Mouse (Mus musculus): ENCODE data around the gene Adamtsl1.

The Adamtsl1 gene

DNA sequence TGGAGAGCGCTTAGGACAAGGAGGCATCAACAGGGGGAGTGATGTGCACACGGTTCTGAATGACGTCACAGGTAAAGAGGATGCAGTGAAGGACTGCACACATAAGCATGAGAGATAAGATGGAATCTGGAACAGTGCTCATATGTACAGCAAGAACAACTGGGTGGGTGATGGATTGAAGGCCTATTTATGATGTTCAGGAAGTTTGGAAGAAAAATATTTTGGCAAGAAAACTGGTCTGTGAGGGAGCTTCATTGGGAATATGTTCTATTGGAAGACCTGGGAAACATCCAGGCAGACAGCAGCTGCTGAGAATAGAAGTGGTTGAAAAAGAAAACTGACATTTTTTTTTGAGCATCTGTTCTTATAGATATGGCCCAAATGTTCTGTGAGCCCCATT, 300.4 kb downstream of the Adamtsl1 start:
- H3K36me3 ChIP-seq (ENCODE audit: control insufficient read depth, insufficient read depth, low read length, poor library complexity, severe bottlenecking), result no peaks in the 10 kb centered on the region
- DNase-seq (ENCODE audit: low read depth, low spot score), result no peak
- H3K27me3 ChIP-seq (ENCODE audit: control insufficient read depth, insufficient read depth, low read length, poor library complexity, severe bottlenecking), result no peaks in the 10 kb centered on the region

DNA sequence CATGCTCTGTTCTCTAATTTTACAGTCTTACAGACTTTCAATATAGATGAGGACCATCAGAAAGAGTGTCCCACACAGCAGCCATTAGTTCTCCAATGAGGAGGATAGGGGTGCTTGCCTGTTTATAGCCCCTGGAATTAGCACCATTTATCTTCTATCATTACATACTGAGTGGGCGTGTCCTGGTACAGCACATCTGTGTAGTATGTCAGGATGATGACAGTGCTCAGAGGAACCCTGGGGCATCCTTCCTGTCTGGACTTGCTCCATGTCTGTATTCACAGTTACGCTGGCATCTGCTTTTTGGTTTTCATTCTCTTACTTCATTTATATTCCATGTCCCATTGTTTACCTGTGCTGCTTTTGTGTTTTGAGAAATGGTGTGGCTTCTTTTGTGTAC, 304.5 kb downstream of the Adamtsl1 start:
- Histone ChIP-seq H3K36me3 (ENCODE audit: control insufficient read depth, insufficient read depth, low read length, poor library complexity, severe bottlenecking) (no peaks in the 10 kb centered on the region), H3K27me3 (ENCODE audit: control insufficient read depth, insufficient read depth, low read length, poor library complexity, severe bottlenecking) (no peaks in the 10 kb centered on the region)
- DNase-seq (ENCODE audit: low read depth, low spot score), result no peak

DNA sequence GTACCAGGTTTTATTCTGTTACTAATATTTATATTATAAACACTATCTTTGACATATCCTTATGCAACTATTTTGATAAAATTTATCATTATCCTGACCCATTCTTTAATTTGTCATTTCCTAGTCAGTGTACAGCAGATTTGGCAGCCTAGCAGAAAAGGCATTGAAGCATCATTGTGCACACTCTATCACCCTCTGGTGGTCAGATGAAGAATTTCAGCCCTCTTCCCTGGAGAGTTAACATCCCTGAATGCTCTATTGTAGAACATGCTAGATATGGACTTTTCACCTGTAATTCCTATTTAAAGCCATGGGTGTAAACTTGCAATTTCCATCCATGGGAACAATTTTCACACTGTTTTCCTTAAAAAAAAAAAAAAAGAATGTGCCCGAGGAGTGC, 305.2 kb downstream of the Adamtsl1 start:
- H3K27me3 ChIP-seq (ENCODE audit: control insufficient read depth, insufficient read depth, low read length, poor library complexity, severe bottlenecking), result no peaks in the 10 kb centered on the region
- peak; percentile 1 for DNase-seq (ENCODE audit: low read depth, low spot score)
- no peaks in the 10 kb centered on the region for H3K36me3 ChIP-seq (ENCODE audit: control insufficient read depth, insufficient read depth, low read length, poor library complexity, severe bottlenecking)

DNA sequence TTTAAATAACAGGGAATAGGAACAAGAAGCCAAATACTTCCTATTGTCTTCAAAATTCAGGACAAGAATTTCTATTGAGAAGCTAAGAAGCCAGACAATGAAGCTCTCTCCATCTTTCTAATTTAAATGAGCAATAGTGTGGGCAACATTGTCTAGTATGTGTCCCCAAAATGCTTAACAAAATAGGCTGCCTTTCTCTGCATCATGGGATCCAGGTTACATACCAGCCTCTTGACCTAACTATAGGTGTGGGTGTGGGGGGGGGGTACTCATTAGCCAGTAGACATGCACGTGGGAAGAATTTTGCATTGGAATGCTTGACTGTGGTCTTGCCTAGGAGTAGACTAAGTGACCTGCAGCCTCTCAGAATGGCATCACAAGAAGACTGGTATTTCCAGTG, 305.9 kb downstream of the Adamtsl1 start:
- H3K27me3 ChIP-seq (ENCODE audit: control insufficient read depth, insufficient read depth, low read length, poor library complexity, severe bottlenecking), result no peaks in the 10 kb centered on the region
- H3K36me3 ChIP-seq (ENCODE audit: control insufficient read depth, insufficient read depth, low read length, poor library complexity, severe bottlenecking), result no peaks in the 10 kb centered on the region
- DNase-seq (ENCODE audit: low read depth, low spot score), result no peak

DNA sequence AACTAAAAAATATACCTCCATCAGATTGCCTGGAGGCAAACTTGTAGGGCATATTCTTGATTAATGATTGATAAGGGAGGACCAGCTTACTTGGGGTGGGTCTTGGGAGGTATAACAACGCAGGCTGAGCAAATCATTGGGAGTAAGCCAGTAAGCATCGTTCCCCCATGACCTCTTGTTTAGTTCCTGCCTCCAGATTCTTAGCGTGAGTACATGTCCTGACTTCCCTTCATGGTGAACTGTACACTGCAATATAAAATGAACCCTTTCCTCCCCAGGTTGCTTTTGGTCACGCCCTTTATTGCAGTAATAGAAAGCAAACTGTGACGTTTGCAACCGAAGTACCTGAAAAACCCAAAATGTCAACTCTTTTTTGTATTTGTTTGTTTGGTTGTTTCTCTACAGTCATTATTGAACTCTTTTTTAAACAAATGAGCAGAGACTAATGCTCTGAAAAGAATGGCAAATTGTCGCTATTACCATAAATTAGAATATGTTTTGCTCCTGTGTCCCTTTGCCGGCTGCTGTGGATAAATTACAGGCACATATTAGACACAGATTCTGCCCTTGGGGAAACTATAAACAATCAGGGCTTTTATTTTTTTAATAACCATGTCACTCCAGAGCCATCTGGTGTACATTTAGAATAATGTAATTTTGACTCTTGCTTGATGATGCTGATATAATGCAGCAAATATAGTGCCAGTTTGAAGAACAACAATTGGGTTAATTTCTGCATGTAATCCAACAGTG, 310.2 kb downstream of the Adamtsl1 start:
- no peak for DNase-seq (ENCODE audit: low read depth, low spot score)
- Histone ChIP-seq H3K27me3 (ENCODE audit: control insufficient read depth, insufficient read depth, low read length, poor library complexity, severe bottlenecking) (no peaks in the 10 kb centered on the region), H3K36me3 (ENCODE audit: control insufficient read depth, insufficient read depth, low read length, poor library complexity, severe bottlenecking) (no peaks in the 10 kb centered on the region)

DNA sequence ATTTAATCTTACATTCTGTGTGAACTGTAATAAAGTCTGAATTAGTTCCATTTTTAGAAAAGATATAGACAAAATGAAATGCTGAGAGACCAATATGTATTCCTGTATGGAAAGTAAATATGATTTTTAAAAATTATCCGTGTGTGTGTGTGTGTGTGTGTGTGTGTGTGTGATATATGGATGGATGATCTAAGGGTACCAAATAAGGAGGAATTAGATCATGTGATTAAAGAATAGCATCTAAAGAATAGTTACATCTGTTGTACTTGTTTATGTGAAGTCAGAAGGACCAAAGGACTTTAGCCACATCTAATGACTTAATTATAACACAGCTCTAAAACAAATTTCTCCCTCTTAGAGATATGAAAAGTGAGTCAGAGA, 310.7 kb downstream of the Adamtsl1 start:
- Histone ChIP-seq H3K27me3 (ENCODE audit: control insufficient read depth, insufficient read depth, low read length, poor library complexity, severe bottlenecking) (no peaks in the 10 kb centered on the region), H3K36me3 (ENCODE audit: control insufficient read depth, insufficient read depth, low read length, poor library complexity, severe bottlenecking) (no peaks in the 10 kb centered on the region)
- DNase-seq (ENCODE audit: low read depth, low spot score), result no peak

DNA sequence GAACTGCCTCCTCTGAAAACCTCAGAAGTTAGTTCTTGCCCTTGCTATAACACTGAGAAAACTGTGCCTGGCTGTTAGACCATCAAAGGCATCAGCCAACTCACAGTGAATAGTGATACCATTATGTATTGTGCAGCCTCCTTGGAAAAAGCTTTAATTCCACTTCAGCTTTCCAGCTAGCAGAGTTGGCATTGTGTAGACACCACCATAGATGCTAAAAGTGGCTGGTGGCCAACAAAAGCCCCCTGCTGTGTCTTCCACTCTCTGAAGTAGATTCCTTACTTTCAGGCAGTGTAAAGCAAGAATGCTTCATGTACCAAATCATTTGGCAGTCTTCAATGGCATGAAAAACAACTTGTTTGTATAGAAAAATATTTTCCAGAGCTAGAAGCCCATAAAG, 323.1 kb downstream of the Adamtsl1 start:
- Histone ChIP-seq H3K36me3 (ENCODE audit: control insufficient read depth, insufficient read depth, low read length, poor library complexity, severe bottlenecking) (no peaks in the 10 kb centered on the region), H3K27me3 (ENCODE audit: control insufficient read depth, insufficient read depth, low read length, poor library complexity, severe bottlenecking) (no peaks in the 10 kb centered on the region)
- DNase-seq (ENCODE audit: low read depth, low spot score), result no peak

DNA sequence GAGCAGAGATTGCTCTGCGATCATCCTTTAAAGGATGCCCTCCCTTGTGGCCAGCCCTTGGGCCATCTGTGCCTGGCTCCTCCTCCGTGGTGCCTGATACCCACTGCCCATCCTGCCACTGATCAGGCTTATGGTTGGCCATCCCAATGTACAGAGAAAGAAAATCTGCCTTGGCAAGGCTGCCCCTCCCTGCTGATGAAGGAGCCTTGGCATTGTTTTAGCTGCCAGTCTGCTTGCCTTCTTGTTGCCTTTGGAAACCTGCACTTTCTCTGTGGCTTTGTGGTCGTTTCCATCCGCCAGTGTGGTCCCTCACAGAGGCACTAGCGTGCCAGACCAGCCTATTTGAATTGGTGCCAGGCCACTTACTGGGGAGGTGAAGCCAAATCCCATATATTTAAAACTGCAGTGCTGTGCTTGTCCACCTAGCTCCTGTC, 323.6 kb downstream of the Adamtsl1 start:
- Histone ChIP-seq H3K36me3 (ENCODE audit: control insufficient read depth, insufficient read depth, low read length, poor library complexity, severe bottlenecking) (no peaks in the 10 kb centered on the region), H3K27me3 (ENCODE audit: control insufficient read depth, insufficient read depth, low read length, poor library complexity, severe bottlenecking) (no peaks in the 10 kb centered on the region)
- no peak for DNase-seq (ENCODE audit: low read depth, low spot score)

DNA sequence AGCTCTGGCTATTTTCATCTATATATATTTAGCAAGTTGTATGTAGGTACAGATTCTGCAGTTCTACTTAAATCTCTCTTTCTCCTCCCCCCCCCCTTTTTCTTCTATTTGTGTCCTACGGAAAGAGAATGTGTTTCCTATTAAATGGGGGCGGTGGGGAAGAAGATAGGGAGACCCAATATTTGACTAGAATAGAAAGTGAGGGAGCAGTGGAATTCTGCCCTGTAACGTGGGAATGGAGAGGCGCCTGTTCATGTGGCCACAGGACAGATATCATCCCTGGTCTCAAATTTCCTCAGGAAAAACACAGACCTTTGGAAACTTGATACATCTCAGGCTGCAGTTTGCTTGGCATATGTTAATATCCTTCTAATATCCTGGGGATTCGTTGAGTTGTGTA, 324.1 kb downstream of the Adamtsl1 start:
- H3K27me3 ChIP-seq (ENCODE audit: control insufficient read depth, insufficient read depth, low read length, poor library complexity, severe bottlenecking), result no peaks in the 10 kb centered on the region
- DNase-seq (ENCODE audit: low read depth, low spot score), result no peak
- no peaks in the 10 kb centered on the region for H3K36me3 ChIP-seq (ENCODE audit: control insufficient read depth, insufficient read depth, low read length, poor library complexity, severe bottlenecking)

DNA sequence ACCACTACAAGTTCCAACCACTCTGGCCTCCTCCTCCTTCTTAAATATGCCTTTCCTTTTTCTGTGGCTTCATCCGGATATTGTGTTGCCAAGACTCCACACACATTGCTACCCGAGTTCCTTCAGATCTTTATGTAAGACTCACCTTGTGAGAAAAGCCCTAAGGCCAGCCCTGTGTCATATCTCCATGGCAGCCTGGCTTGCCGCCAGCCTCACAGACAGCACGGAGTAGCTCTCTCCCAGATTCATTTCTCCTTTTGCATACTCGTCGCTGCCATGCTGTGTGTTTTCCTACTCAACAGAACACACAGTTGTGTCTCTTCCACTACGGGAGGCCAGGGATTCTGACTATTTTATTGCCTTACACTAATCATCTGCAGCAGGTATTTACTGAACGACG, 328.1 kb downstream of the Adamtsl1 start:
- H3K27me3 ChIP-seq (ENCODE audit: control insufficient read depth, insufficient read depth, low read length, poor library complexity, severe bottlenecking), result no peaks in the 10 kb centered on the region
- H3K36me3 ChIP-seq (ENCODE audit: control insufficient read depth, insufficient read depth, low read length, poor library complexity, severe bottlenecking), result no peaks in the 10 kb centered on the region
- DNase-seq (ENCODE audit: low read depth, low spot score), result no peak

DNA sequence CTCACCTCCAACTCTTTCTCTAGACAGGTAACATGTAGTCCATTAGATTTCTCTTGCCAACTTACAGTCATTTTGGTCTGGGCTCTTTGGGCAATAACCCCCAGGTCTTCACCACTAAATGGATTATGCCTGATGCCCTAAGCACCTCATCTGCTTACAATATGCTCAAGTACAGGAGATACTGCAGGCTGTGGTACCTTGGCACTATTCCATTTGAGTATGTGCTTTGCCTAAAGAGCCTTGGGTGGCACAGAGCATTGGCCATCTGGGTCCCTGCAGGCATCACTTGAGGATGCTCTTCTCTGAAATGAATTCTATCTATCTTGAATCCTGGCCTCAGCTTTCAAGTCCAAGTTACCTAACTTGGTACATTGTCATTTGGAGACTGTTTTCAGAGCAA, 330.4 kb downstream of the Adamtsl1 start:
- H3K36me3 ChIP-seq (ENCODE audit: control insufficient read depth, insufficient read depth, low read length, poor library complexity, severe bottlenecking), result no peaks in the 10 kb centered on the region
- no peaks in the 10 kb centered on the region for H3K27me3 ChIP-seq (ENCODE audit: control insufficient read depth, insufficient read depth, low read length, poor library complexity, severe bottlenecking)
- DNase-seq (ENCODE audit: low read depth, low spot score), result no peak

DNA sequence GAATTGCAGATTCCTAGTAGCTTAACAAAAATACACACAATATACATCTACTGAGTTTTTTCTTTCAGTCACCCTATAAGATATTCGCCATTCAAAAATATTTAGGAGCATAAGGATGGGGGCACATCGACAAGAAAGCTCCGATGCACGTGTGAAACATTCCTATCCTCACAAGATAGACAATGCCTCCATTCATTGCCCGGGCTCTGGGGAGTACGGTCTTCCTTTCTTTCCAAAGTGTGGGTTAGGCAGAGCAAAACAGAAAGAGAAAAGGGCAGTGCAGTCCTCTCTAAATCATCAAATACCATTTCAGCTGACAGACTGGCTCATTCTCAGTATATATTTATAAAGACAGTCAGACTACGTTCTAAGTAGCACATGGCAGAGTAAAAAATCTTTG, 332.0 kb downstream of the Adamtsl1 start:
- Histone ChIP-seq H3K27me3 (ENCODE audit: control insufficient read depth, insufficient read depth, low read length, poor library complexity, severe bottlenecking) (no peaks in the 10 kb centered on the region), H3K36me3 (ENCODE audit: control insufficient read depth, insufficient read depth, low read length, poor library complexity, severe bottlenecking) (no peaks in the 10 kb centered on the region)
- DNase-seq (ENCODE audit: low read depth, low spot score), result no peak

DNA sequence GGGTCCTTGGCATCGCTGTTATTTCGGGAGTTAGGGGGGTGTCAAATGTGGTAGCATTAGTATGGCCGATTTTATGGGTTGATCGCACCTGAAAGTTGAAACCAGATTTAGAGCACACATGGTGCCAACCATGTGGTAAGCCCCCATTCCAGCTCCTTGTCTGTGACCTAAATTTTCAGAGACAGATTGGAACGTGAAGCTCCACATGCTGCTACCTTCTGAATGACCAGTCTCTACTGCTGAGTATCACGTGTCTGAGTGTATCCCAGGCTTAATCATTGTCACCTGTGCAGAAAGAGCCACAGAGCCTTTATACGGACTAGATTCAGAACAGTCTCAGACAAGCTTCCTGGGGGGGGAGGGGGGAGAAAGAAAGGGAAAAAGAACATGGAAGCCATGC, 339.4 kb downstream of the Adamtsl1 start:
- no peak for DNase-seq (ENCODE audit: low read depth, low spot score)
- Histone ChIP-seq H3K27me3 (ENCODE audit: control insufficient read depth, insufficient read depth, low read length, poor library complexity, severe bottlenecking) (no peaks in the 10 kb centered on the region), H3K36me3 (ENCODE audit: control insufficient read depth, insufficient read depth, low read length, poor library complexity, severe bottlenecking) (no peaks in the 10 kb centered on the region)

DNA sequence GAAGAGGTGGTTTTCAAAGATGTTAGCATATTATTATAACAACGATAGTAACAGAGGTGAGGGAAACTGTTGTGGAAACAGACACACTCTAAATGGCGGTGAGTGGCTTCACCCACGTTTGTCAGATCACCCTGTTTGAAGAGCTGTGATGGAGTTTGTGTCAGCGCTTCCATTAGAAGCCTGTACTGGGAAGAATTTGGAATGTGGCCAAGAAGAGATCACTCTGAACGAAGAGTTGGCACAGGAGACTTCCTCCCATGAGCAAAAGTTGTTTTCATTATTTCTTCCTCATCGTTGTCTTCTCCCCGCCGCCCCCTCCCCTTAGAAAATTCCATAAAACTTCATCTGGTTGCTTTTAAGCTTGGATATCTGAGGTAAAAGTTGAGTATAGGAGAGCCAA, 340.5 kb downstream of the Adamtsl1 start:
- no peak for DNase-seq (ENCODE audit: low read depth, low spot score)
- Histone ChIP-seq H3K27me3 (ENCODE audit: control insufficient read depth, insufficient read depth, low read length, poor library complexity, severe bottlenecking) (no peaks in the 10 kb centered on the region), H3K36me3 (ENCODE audit: control insufficient read depth, insufficient read depth, low read length, poor library complexity, severe bottlenecking) (no peaks in the 10 kb centered on the region)

DNA sequence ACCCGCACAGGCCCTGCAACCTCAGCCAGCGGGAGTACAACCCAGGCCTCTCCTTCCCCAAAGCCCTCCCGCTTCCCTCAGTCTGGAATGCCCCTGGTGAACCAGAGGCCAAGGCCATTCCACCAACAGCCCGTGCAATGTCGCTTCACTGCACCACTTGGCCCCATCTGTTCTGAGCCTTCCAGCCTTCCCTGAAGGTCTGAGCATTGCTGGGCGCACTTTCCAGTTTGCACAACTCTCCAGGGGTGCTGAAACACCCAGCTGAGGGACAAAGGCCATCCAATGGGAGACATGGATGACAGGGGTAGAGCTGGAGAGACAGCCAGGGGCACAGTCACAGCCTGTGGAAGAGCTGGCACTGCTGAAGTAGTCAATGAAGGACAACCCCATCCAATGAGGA, 365.4 kb downstream of the Adamtsl1 start:
- Histone ChIP-seq H3K36me3 (ENCODE audit: control insufficient read depth, insufficient read depth, low read length, poor library complexity, severe bottlenecking) (no peaks in the 10 kb centered on the region), H3K27me3 (ENCODE audit: control insufficient read depth, insufficient read depth, low read length, poor library complexity, severe bottlenecking) (no peaks in the 10 kb centered on the region)
- DNase-seq (ENCODE audit: low read depth, low spot score), result no peak

DNA sequence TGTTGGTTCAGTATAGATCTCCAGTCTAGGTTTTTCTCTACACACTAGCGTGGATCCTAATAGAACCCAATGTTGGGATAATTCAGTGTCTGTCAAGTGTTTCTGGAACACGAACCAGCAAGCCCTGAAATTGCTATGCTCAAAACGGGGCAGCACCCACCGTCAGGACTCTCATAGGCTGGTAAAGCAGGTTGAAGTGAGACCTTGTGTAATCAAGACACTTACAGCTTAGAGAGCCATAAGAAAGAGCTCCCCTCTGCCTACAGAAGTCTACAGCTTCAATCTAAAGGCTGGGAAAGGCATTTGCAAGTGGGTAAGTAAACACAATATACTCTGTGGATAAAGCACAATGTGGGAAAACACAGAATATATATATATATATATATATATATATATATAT, 367.3 kb downstream of the Adamtsl1 start:
- DNase-seq (ENCODE audit: low read depth, low spot score), result no peak
- H3K27me3 ChIP-seq (ENCODE audit: control insufficient read depth, insufficient read depth, low read length, poor library complexity, severe bottlenecking), result no peaks in the 10 kb centered on the region
- no peaks in the 10 kb centered on the region for H3K36me3 ChIP-seq (ENCODE audit: control insufficient read depth, insufficient read depth, low read length, poor library complexity, severe bottlenecking)

Data from splenic B cell, adult 2 months (primary cell).